Mouse (Mus musculus): ENCODE data around the gene Gpd1. TPM values are rescaled to one million over a fixed set of nuclear protein-coding genes. Genes with fewer than 3 reads are reported as not detected.

Gpd1 gene
- 0.10 and 0.18 TPM in 2 replicates for polyA plus RNA-seq (2014; fragmentation: Nextera tagmentation; extraction: Ambion mirVana)

GRCm38 (mm10) chr15:99717386-99718334 lies at the start of gene Gpd1:
Gpd1 (plus strand) TSS chr15:99717515.
- no peak within 1 kb of the TSS for H3K9ac ChIP-seq (replicated peaks; ENCODE audit: low read length)

GRCm38 (mm10) chr15:99667544-99667943 lies 49.8 kb upstream of the Gpd1 start:
- Histone ChIP-seq H3K4me3 (ENCODE audit: low read depth, low read length) (no peak overlapping the region), H3K36me3 (replicated peaks; ENCODE audit: control insufficient read depth, insufficient read depth, low read depth, low read length) (no peaks in the 10 kb centered on the region), H3K4me1 (ENCODE audit: control insufficient read depth, insufficient read depth, low read length) (peaks cover 7% of the 10 kb centered on the region), H3K9ac (replicated peaks; ENCODE audit: low read length) (no peak overlapping the region), H3K27ac (replicated peaks; ENCODE audit: low read depth, low read length) (no peak overlapping the region), H3K9me3 (replicated peaks; ENCODE audit: control insufficient read depth, low read length) (no peaks in the 10 kb centered on the region), H3K27me3 (ENCODE audit: control insufficient read depth, insufficient read depth, low read length) (peaks cover 46% of the 10 kb centered on the region), H3K4me2 (ENCODE audit: low read depth, low read length) (no peak overlapping the region)
- DNase-seq (ENCODE audit: low spot score) (no peak), ATAC-seq (replicated peaks; ENCODE audit: insufficient number of reproducible peaks, low FRiP score, low TSS enrichment, low read depth) (no peak)
- WGBS = 98% methylated on average over 2 of the region's 2 CpGs

More at GRCm38 (mm10) chr15:99717386-99718334, at the start of gene Gpd1:
- Histone ChIP-seq H3K36me3 (replicated peaks; ENCODE audit: control insufficient read depth, insufficient read depth, low read depth, low read length) (peaks cover 5% of the 10 kb centered on the region), H3K27me3 (ENCODE audit: control insufficient read depth, insufficient read depth, low read length) (no peaks in the 10 kb centered on the region), H3K4me1 (ENCODE audit: control insufficient read depth, insufficient read depth, low read length) (no peaks in the 10 kb centered on the region), H3K4me3 (ENCODE audit: low read depth, low read length) (no peak within 1 kb of the TSS), H3K9me3 (replicated peaks; ENCODE audit: control insufficient read depth, low read length) (no peaks in the 10 kb centered on the region), H3K4me2 (ENCODE audit: low read depth, low read length) (no peak within 1 kb of the TSS), H3K27ac (replicated peaks; ENCODE audit: low read depth, low read length) (no peak within 1 kb of the TSS)
- WGBS = 65% methylated on average over 26 of the region's 26 CpGs
- ATAC-seq (replicated peaks; ENCODE audit: insufficient number of reproducible peaks, low FRiP score, low TSS enrichment, low read depth) (no peak), DNase-seq (ENCODE audit: low spot score) (no peak)

- no peaks in the 10 kb centered on the region for H3K36me3 ChIP-seq (replicated peaks; ENCODE audit: control insufficient read depth, insufficient read depth, low read depth, low read length)
- H3K4me2 ChIP-seq (ENCODE audit: low read depth, low read length) = no peak overlapping the region
- peaks cover 7% of the 10 kb centered on the region for H3K4me1 ChIP-seq (ENCODE audit: control insufficient read depth, insufficient read depth, low read length)
- peaks cover 45% of the 10 kb centered on the region for H3K27me3 ChIP-seq (ENCODE audit: control insufficient read depth, insufficient read depth, low read length)
- no peaks in the 10 kb centered on the region for H3K9me3 ChIP-seq (replicated peaks; ENCODE audit: control insufficient read depth, low read length)
- DNase-seq (ENCODE audit: low spot score) (peak; percentile 89), ATAC-seq (replicated peaks; ENCODE audit: insufficient number of reproducible peaks, low FRiP score, low TSS enrichment, low read depth) (no peak)
- WGBS = 1% methylated on average over 12 of the region's 12 CpGs
- no peak overlapping the region for H3K27ac ChIP-seq (replicated peaks; ENCODE audit: low read depth, low read length)
- no peak overlapping the region for H3K9ac ChIP-seq (replicated peaks; ENCODE audit: low read length)
- no peak overlapping the region for H3K4me3 ChIP-seq (ENCODE audit: low read depth, low read length)
Observed at GRCm38 (mm10) chr15:99668881-99669280, 48.4 kb upstream of the Gpd1 start.

GRCm38 (mm10) chr15:99669392-99669791 lies 47.9 kb upstream of the Gpd1 start:
- no peaks in the 10 kb centered on the region for H3K36me3 ChIP-seq (replicated peaks; ENCODE audit: control insufficient read depth, insufficient read depth, low read depth, low read length)
- no peak overlapping the region for H3K9ac ChIP-seq (replicated peaks; ENCODE audit: low read length)
- no peak overlapping the region for H3K4me3 ChIP-seq (ENCODE audit: low read depth, low read length)
- peaks cover 2% of the 10 kb centered on the region for H3K4me1 ChIP-seq (ENCODE audit: control insufficient read depth, insufficient read depth, low read length)
- ATAC-seq (replicated peaks; ENCODE audit: insufficient number of reproducible peaks, low FRiP score, low TSS enrichment, low read depth) (no peak), DNase-seq (ENCODE audit: low spot score) (no peak)
- no peak overlapping the region for H3K4me2 ChIP-seq (ENCODE audit: low read depth, low read length)
- H3K27ac ChIP-seq (replicated peaks; ENCODE audit: low read depth, low read length) = no peak overlapping the region
- 0% methylated on average over 1 of the region's 1 CpGs for WGBS
- H3K27me3 ChIP-seq (ENCODE audit: control insufficient read depth, insufficient read depth, low read length) = peaks cover 43% of the 10 kb centered on the region
- no peaks in the 10 kb centered on the region for H3K9me3 ChIP-seq (replicated peaks; ENCODE audit: control insufficient read depth, low read length)

GRCm38 (mm10) chr15:99670154-99670821 lies 47.0 kb upstream of the Gpd1 start, which contains the start of gene Asic1:
Asic1 (plus strand) TSS chr15:99670368.
- H3K27me3 ChIP-seq (ENCODE audit: control insufficient read depth, insufficient read depth, low read length) = peaks cover 38% of the 10 kb centered on the region
- H3K4me3 ChIP-seq (ENCODE audit: low read depth, low read length) = peak within 1 kb of the TSS; percentile 61
- peak within 1 kb of the TSS; percentile 61 for H3K9ac ChIP-seq (replicated peaks; ENCODE audit: low read length)
- H3K27ac ChIP-seq (replicated peaks; ENCODE audit: low read depth, low read length) = no peak within 1 kb of the TSS
- H3K9me3 ChIP-seq (replicated peaks; ENCODE audit: control insufficient read depth, low read length) = no peaks in the 10 kb centered on the region
- H3K4me2 ChIP-seq (ENCODE audit: low read depth, low read length) = peak within 1 kb of the TSS; percentile 99
- H3K4me1 ChIP-seq (ENCODE audit: control insufficient read depth, insufficient read depth, low read length) = peaks cover 1% of the 10 kb centered on the region
- DNase-seq (ENCODE audit: low spot score) = peak; percentile 74
- WGBS = under 1% methylated on average over 69 of the region's 74 CpGs
- peak; percentile 25; the same call in 1 of the 2 replicates for ATAC-seq (replicated peaks; ENCODE audit: insufficient number of reproducible peaks, low FRiP score, low TSS enrichment, low read depth)
- no peaks in the 10 kb centered on the region for H3K36me3 ChIP-seq (replicated peaks; ENCODE audit: control insufficient read depth, insufficient read depth, low read depth, low read length)

GRCm38 (mm10) chr15:99670964-99671670 lies 46.2 kb upstream of the Gpd1 start:
- Histone ChIP-seq H3K9me3 (replicated peaks; ENCODE audit: control insufficient read depth, low read length) (no peaks in the 10 kb centered on the region), H3K4me1 (ENCODE audit: control insufficient read depth, insufficient read depth, low read length) (no peaks in the 10 kb centered on the region; the same call in 1 of the 2 replicates), H3K27me3 (ENCODE audit: control insufficient read depth, insufficient read depth, low read length) (peaks cover 32% of the 10 kb centered on the region), H3K27ac (replicated peaks; ENCODE audit: low read depth, low read length) (no peak overlapping the region), H3K4me3 (ENCODE audit: low read depth, low read length) (peak overlapping the region; percentile 61), H3K36me3 (replicated peaks; ENCODE audit: control insufficient read depth, insufficient read depth, low read depth, low read length) (no peaks in the 10 kb centered on the region), H3K4me2 (ENCODE audit: low read depth, low read length) (peak overlapping the region; percentile 99), H3K9ac (replicated peaks; ENCODE audit: low read length) (peak overlapping the region; percentile 61)
- DNase-seq (ENCODE audit: low spot score) (no peak), ATAC-seq (replicated peaks; ENCODE audit: insufficient number of reproducible peaks, low FRiP score, low TSS enrichment, low read depth) (peak; percentile 49; the same call in 1 of the 2 replicates)
- 10% methylated on average over 15 of the region's 17 CpGs for whole genome bisulfite sequencing

GRCm38 (mm10) chr15:99671783-99672182 lies 45.5 kb upstream of the Gpd1 start:
- Histone ChIP-seq H3K4me3 (ENCODE audit: low read depth, low read length) (no peak overlapping the region), H3K9ac (replicated peaks; ENCODE audit: low read length) (no peak overlapping the region), H3K4me1 (ENCODE audit: control insufficient read depth, insufficient read depth, low read length) (no peaks in the 10 kb centered on the region; the same call in 1 of the 2 replicates), H3K4me2 (ENCODE audit: low read depth, low read length) (no peak overlapping the region), H3K9me3 (replicated peaks; ENCODE audit: control insufficient read depth, low read length) (no peaks in the 10 kb centered on the region), H3K36me3 (replicated peaks; ENCODE audit: control insufficient read depth, insufficient read depth, low read depth, low read length) (no peaks in the 10 kb centered on the region), H3K27me3 (ENCODE audit: control insufficient read depth, insufficient read depth, low read length) (peaks cover 28% of the 10 kb centered on the region), H3K27ac (replicated peaks; ENCODE audit: low read depth, low read length) (no peak overlapping the region)
- ATAC-seq (replicated peaks; ENCODE audit: insufficient number of reproducible peaks, low FRiP score, low TSS enrichment, low read depth) = no peak
- 73% methylated on average over 14 of the region's 14 CpGs for WGBS
- no peak for DNase-seq (ENCODE audit: low spot score)

Measured in embryonic facial prominence, embryonic 11.5 days (tissue).